Comparison of ENCODE assay signal across 16 mouse cellular contexts in the genomic region with DNA sequence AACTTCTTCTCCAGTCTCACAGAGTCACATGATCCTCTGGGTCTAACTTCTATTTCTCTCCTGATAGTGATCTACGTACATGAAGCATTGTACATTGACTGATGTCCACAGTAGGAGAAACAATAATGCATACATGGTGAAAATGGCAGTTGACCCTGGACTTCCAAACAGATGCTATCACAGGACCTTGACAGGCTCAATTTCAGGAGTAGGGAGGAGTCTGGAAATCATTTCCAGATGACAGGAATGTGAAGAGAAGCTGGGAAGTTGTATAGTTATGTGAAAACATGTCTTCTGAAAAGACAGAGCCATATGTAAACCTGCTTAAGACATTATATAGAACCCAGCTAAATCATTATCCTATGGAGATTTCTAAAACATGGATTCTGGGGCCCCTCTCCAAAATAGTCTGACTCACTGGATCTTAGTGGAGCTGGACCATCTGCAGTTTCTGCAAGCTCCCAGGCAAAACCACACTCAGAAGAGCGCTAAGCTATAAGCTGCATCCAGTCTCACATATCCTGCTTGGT.
"Had no signal": no experiment of that assay in that cellular context is flagged by ENCODE, and none has a peak within 500 bp of the region (broad histone marks: within the 10 kb centered on the region; RNA-seq: fewer than 3 reads in every experiment).

No protein-coding gene starts in this region.

- H3K9ac ChIP-seq: kidney, embryonic 15.5 days; limb, embryonic 15.5 days; liver, embryonic 12.5 days; lung, embryonic 14.5 days; midbrain, embryonic 12.5 days; neural tube, embryonic 13.5 days had no signal

- H3K27ac ChIP-seq: kidney, embryonic 15.5 days; limb, embryonic 15.5 days; liver, embryonic 12.5 days; macrophage; midbrain, embryonic 12.5 days; neural tube, embryonic 13.5 days had no signal

- H3K36me3 ChIP-seq: kidney, embryonic 15.5 days; limb, embryonic 15.5 days; liver, embryonic 12.5 days; midbrain, embryonic 12.5 days; neural tube, embryonic 13.5 days had no signal

- H3K27me3 ChIP-seq: kidney, embryonic 15.5 days; limb, embryonic 15.5 days; liver, embryonic 12.5 days; megakaryocyte, embryonic 14.5 days; midbrain, embryonic 12.5 days; neural tube, embryonic 13.5 days had no signal

- H3K4me1 ChIP-seq: kidney, embryonic 15.5 days; liver, embryonic 12.5 days; megakaryocyte, embryonic 14.5 days; midbrain, embryonic 12.5 days; neural tube, embryonic 13.5 days had no signal

- H3K4me3 ChIP-seq: kidney, embryonic 15.5 days; limb, embryonic 15.5 days; liver, embryonic 12.5 days; megakaryocyte, embryonic 14.5 days; midbrain, embryonic 12.5 days; neural tube, embryonic 13.5 days had no signal

- H3K4me2 ChIP-seq: kidney, embryonic 15.5 days; limb, embryonic 15.5 days; liver, embryonic 12.5 days; lung, embryonic 14.5 days; midbrain, embryonic 12.5 days; neural tube, embryonic 13.5 days had no signal

- DNase-seq: kidney, postnatal 14 days; layer of hippocampus, postnatal 36 days; lung, embryonic 14.5 days; lung, postnatal 10 days; retina, postnatal 1 day; right cerebral cortex, postnatal 4 days; spleen, adult 18-20 months; thymus, postnatal 4 days had no signal

- H3K9me3 ChIP-seq: kidney, embryonic 15.5 days; limb, embryonic 15.5 days; liver, embryonic 12.5 days; megakaryocyte, embryonic 14.5 days; midbrain, embryonic 12.5 days; neural tube, embryonic 13.5 days had no signal

- ATAC-seq: liver, embryonic 12.5 days; midbrain, embryonic 16.5 days had no signal
